Mouse (Mus musculus): ENCODE measurements around the gene Gm20388. TPM values are rescaled to one million over a fixed set of nuclear protein-coding genes. Genes with fewer than 3 reads are reported as not detected.

The Gm20388 gene
- total RNA-seq, 2 experiments from 2014 or later, result 1.9 to 2.0 TPM

DNA sequence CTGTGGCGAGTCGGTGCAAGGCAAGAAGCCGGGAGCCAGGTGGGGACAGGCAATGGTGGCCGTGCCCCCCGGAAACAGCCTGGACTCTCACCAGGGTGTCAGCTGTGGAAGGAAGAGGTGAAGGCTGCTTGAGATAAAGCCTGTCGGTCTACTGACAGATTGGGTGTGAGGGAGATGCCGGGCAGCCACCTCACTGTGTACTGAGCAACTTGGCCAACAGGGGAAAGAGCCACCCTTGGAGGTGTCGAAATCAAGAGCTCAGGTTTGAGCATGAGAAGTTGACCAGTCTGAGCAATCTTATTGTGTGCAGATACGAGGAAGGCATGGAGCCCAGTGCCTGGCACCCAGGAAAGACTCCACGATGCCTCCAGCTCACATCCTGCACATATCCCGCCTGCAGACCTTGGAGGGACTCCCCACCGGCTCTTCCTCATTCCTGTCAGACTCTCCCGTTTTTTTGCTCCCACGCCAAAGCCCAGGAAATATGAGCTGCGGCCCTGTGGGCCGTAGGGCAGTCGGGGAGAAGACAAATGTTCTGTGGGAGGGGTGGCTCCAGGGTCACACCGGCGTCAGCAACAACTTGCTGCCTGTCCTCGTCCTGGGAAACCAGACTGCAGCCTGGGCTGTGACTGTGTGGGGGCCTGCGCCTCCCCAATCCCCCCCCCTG is 1347.6 kb downstream of the Gm20388 start:
- DNase-seq, result peak; percentile 62

DNA sequence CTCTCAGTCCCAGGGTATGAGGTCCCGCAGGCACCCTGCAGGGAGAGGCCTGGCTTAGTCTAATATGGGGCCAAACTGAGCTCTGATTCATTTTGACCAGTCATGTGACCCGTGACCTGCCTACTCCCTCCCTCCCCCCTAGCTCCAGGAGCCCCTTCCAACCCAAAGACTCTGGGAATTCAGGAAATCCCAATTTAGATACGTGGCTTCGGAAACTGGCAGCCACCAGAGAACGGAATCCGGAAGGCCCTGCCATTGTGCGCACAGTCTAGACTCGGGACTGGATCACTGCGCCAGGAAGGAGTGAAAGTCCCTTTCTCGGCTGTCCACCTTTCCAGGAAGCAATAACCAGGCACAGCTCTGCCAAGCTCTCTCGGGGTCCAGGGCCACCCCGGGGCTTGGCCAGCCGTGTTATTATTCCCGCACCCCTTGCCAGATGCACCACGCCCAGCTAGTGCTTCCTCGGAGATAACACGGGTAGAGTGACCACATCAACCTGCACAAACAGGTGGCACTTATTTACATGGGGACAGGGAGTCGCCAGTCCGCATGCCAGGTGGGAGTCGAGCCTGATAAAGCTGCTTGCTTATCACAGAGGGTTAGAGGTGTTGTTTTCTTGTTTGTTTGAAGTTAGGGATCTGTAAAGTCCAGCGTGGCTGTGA is 1352.2 kb downstream of the Gm20388 start:
- DNase-seq, result peak; percentile 52

DNA sequence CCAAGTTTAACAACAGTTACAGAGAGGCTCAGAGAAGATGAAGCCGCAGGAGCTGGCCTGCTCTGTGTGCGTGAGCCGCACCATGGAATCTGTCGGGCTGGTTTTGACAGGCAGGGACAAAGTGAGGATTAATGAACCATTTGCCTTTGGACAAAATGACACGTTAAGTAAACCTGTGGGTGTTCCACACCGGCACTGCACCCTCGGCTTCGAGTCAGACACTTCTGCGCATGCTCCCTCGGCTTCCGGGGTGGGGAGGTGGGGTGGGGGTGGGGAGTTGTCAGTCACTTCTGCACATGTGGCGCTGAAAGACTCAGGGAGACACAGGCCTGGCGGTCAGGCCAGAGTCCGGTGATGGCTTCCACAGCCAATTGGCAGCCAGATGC is 1352.7 kb downstream of the Gm20388 start:
- no peak for DNase-seq

DNA sequence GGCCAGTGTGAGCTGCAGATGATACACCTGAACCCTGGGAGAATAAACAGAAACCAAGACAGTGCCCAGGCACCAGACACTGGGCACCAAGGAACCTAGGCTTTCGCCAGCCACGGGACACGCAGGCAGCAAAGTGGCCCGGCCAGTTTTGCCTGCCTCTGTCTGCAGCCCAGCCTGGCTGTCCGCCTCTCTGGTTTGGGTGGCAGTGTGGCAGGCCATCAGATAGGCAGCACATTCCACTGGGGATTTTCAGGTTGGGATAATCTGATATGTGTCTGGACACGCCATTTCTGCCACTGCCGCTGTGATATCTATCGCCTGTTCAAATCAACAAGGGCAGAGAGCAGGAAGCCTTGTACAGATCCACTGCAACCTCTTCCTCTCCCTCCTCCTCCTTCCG is 1353.6 kb downstream of the Gm20388 start:
- no peak for DNase-seq

DNA sequence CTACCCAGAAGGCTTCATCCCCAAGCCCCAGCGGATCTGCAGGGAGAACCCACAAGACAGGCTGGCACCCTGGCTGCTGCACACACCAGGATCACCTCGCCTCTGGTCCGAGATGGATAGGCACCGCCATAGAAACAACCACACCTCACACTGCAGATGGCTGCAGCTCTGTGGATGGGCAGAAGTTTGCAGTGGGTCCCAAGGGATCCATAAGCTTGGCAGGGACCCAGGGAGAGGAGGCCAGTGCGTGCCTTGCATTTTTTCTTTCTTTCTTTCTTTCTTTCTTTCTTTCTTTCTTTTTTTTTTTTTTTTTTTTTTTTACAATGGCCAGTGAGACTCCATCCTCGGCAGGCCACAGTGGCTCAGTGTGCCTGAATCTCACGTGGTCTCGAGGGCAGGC is 1360.9 kb downstream of the Gm20388 start:
- DNase-seq, result no peak

DNA sequence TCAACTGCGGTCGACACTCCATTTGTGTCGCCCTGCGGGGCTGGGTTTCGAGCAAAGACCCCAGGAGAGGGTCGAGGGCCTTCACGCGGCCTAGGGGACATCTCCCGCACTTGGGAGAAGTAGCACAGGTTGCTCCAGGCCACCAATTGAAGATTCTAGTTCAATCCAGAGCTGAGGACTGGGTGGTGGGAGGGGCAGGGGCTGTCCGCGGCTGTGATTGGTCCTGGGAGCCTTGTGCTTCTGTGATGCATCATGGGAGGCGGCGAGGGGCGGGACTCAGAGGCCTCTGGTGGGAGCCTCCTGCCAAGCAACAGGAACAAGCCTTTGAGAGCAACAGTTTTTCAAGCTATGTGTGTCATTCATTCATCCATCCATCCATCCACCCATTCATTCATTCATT is 1362.6 kb downstream of the Gm20388 start:
- DNase-seq, result no peak

DNA sequence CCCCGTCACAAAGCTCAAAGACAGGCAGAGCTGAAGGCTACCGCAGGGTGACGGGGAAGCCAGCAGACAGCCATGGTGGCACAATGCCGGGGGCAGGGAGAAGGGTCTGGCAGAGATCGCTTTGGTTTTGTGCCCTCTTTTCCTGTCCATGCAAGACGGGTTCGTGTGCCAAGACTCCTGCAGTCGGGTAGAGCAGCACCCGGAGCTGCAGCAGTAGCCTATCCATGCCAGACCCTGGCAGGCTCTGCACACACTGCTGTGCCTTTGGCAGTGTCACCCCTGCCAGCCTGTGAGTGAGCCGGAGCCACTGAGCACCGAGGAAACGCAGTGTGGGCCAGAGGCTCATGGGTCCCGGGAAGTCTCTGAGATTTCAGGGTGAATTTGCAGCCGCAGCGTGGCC is 1363.0 kb downstream of the Gm20388 start:
- DNase-seq, result no peak

DNA sequence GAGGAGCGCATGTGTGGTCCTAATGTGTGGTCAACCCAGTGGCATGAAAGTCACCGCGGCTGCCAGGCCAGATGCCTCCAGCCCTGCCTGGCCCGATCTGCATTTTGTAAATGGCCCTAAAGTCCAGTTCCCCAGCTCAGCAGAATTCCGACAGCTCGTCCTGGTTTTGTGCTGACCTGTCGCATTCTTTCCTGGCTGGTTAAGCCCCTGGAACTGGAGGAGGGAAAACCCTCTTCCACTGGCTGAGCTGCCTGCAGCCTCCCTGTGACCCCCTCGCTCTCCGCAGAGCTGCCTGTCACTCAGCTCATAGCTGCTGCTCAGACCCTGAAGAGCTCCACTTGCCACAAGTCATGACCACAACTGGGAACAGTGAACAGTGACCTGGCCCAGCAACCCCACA is 1369.8 kb downstream of the Gm20388 start:
- no peak for DNase-seq

DNA sequence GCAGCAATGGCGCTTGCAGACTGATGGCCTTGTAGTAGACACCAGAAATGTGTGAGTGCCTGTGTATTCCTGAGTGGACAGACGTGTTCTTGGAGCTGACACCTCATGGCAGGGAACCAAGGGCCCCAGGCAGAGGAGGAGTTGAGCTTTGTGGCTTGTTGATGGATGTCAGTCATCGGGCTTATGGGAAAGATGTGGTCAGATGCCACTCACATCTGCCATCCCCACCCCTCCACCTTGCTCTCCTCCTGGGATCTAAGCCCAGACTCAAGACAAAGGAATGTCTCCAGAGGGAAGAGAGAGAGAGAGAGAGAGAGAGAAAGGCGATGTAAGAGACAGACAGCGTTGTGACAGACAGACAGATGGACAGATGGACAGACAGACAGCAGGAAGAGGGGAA is 1378.7 kb downstream of the Gm20388 start:
- no peak for DNase-seq

DNA sequence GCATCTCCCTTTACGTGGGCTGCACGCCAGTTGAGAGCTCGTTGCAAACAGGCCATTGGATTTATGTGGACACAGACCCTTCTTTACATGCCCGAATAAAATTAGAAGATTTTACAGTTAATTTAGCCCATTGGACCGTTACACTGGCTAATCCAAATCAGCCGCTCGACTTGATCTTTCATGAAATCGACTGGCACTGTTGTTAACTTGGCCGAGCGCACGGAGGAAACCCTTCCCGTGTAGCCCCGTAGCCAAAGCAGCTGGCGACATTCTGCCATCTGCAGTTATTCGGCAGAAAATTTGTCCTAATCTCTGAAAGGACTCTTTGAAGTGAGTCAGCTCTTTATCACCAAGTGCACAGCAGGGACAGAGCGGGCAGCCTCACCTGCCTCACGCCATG is 1379.9 kb downstream of the Gm20388 start:
- DNase-seq, result no peak

DNA sequence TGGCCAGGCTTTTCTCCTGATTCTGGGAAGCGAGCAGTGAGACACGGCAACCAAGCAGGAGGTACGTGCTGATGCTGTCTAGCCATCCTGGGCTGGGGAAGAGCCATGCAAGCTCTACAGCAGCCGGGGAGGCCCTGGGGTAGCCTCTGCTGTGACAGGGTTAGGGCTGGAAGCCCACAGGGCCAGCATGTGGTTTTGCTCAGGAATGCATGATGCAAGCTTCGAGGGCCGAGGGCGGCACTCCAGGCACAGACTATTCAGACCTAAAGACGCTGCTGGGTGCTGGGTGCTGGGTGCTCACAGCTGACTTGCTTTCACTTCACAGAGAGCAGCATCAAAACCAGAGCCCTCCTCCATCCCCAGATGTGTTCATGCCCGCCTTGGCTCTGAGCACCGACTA is 1382.8 kb downstream of the Gm20388 start:
- DNase-seq, result no peak

DNA sequence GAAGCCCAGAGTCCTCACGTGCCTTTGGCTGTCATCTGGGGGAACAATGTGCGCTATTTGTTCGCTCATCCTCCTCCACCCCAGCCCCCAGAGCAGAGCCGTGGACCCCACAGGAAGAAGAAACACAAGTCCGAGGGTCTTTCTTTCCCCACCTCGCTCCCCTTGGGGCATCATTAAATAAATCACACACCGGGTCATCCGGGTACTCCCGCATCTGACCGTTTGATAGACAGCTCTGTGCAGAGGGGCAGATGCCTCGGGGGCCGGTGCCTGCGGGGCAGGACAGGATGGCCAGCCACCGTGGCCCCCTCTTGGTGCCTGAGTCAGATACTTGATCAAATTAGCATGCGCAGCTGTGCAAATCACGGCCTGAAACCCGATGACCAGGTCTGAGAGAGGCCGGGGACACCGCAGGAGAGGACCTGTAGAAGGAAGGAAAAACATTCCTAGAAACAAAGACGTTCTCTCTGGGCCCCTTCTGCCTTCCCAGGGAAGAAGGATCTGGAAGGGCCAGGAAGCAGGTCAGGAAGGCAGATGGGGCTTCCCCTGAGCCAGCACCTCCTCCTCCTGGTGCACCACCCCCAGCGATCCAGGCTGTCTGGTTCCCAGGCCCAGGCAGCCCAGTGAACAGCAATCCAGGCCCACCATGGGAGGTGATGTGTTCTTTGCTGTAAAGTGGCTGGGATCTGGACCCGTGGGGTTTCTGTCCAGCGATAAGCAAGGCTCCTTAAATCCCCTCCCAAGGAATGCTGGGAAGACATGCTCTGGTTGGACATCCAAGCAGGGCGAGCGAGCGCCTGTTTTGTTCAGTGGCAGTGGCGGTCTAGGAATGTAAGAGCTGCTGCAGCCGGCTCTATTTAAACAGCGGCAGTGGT is 1383.8 kb downstream of the Gm20388 start:
- DNase-seq, result no peak

DNA sequence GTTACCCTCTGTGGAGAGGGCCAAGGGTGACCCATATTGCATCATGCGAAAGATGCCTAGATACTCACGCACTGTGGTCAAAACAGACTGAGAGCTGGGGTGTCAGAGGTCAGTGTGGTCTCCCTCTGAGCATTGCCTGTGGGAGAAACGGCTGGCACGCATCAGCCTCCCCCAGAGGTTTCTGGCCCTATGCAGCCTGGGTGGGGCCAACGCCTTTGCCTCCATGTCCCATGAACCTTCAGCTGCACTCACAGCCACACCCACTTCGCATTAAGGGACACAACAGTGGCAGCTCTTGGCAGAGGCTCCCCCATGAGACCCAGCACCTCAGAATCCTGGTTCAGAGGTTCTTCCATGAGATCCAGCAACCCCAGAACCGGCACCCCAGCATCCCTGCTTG is 1385.4 kb downstream of the Gm20388 start:
- no peak for DNase-seq

DNA sequence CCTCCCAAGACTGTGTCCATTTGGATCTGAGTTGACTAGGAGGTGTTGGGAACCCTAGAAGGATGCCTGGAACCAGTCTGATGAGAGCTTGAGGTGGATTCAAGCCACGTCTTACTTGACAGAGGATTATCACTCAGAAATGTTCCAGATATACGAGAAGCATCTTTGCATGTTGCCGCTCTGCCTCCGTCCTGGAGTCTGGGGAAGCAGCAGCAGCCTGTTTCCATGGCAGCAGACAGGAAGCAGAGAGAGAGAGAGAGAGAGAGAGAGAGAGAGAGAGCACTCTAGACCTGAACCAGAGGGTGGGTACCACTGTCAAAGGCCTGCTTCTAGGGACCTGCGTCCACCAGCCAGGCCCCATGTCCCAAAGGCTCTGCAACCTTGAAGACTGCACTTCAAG is 1386.0 kb downstream of the Gm20388 start:
- DNase-seq, result no peak

DNA sequence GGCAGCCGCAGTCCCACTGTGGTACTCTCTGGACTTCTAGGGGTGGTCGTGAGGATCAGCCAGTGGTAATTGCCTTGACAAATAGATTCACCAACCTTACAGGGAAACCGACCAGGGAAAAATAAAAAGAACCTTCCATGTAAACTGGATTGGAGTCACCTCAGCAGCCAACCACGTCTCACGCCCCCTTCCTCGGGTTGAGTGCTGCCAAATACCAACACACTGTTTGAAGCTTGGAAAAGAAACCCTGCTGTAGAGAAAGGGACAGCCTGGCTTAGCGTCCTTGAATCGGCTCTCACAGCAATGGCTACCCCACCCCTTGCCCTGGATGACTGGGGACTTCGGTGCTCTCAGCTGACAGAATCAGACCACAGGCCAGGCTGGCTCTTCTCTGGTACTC is 1386.7 kb downstream of the Gm20388 start:
- DNase-seq, result no peak

DNA sequence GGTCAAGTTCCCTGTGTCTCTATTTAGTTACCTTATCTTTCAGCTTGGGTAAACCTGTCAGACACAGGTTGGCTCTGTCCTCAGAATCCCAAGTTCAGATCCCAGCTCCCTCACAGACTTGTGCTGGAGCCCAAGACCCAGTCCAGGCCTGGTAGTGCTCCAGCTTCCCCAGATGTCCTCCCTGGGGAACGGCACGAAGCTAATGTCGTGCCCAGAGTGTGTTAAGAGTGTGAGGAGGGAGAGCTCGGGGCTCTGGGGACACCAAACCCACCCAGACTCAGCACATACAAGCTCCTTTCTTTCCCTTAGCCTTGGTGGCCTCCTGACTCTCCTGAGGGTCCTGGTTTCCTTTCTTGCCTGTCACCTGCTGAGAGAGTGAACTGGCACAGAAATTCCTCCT is 1389.4 kb downstream of the Gm20388 start:
- no peak for DNase-seq

DNA sequence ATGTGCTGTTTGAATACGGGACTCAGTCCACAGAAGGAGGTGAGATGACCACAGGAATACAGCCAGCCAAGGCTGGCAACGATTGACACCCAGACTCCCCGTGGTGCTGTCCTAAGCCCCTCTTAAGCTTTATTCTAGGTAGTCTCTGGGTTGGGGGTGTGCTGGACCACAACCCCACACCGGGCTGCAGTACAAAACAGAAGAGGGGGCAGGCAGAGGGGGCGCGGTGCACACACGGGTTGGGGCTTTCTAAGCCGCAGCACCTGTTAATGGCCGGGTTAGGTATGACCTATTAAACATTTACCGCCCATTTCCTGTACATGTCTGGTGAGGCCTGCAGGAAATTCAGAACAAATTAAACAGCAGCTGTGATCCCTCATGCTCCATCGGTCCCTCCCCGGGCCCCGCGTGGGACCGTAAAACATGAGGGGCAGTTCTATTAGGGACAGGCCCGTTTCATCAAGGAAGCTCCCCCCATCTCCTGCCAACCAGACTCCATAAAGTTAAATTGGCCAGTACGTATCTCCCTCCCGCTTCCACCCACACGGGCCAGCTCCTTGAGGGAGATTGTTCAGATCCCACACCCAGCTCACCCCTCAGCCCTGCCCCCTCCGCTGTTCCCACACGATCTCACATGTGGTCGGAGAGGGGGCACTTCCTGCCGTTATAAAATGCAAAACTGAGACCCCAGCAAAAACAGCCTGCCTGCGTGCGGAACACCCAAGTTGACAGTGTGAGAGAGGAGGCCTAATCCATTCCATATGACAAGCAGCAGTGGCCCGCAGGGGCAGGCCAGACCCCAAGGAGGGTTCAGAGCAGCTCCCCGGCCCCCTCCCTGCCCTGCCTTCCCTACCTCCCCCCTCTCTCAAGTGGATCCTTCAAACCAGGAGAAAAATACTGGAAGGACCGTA is 1390.1 kb downstream of the Gm20388 start:
- DNase-seq, result no peak

DNA sequence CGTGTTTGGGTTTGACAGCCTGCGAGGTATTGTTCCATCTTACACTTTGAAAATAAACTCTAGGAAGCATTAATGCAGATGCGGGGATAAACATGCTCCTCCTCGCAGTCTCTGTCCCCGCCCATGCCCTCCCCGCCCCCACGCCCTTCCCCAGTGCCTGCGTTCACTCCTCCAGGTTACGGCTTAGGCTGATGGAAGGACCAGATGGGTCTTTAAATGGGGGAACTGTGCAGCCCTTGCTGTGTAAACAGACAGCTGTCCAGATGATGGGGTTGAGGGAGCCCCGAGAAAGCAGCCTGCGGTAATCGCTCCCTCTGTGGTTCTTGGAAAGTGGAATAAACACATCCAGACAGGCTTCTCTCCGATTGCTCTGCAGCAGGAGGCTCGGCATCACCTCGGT is 1390.8 kb downstream of the Gm20388 start:
- no peak for DNase-seq

DNA sequence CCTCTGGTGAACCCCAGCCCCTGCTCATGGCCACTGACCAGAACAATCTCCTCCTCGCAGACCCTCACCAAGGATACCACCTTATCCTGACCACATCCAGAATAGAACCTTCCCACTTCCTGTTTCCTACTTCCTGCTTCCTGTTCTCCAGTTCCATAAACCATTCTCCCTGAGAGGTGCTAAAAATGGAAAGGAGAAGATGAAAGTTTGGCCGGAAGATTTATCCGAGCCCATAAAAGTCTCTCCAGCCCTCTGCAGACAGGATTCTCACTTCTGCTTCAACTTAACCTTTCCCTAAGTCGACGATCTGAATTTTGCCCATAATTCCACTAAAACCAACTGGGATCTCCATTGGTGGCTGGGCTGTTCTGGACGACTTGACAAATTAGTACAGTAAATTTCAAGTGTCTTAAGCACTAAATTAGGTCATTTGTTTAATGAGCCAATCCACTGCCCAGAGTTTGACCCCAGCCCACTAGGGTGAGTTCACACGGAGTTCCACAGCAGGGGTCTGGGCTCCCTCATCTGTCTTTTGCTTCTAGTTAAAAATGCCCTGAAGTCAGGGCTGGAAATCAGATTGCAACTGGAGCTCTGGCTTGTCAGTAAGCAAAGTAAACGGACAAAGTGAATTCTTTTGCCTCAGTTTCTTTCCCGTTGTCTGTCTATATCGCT is 1391.5 kb downstream of the Gm20388 start:
- no peak for DNase-seq

DNA sequence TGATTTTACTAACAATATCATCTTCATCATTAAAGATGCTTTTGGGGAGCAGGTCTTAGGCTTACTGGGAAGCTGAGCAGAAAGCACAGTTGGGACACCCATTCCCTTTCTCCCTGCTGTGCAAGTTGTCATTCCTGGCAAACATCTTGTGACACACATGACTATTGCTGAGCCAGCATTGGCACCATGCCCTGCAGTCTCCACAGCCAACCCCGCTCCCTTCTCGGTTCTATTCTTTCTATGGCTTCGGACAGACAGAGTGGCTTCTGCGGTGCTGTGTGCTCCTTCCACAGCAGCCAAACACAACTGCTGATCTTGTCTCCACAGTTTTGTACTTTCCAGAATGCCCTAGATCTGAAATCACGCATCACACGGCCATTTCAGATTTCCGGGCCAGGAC is 1397.1 kb downstream of the Gm20388 start:
- peak; percentile 75 for DNase-seq

DNA sequence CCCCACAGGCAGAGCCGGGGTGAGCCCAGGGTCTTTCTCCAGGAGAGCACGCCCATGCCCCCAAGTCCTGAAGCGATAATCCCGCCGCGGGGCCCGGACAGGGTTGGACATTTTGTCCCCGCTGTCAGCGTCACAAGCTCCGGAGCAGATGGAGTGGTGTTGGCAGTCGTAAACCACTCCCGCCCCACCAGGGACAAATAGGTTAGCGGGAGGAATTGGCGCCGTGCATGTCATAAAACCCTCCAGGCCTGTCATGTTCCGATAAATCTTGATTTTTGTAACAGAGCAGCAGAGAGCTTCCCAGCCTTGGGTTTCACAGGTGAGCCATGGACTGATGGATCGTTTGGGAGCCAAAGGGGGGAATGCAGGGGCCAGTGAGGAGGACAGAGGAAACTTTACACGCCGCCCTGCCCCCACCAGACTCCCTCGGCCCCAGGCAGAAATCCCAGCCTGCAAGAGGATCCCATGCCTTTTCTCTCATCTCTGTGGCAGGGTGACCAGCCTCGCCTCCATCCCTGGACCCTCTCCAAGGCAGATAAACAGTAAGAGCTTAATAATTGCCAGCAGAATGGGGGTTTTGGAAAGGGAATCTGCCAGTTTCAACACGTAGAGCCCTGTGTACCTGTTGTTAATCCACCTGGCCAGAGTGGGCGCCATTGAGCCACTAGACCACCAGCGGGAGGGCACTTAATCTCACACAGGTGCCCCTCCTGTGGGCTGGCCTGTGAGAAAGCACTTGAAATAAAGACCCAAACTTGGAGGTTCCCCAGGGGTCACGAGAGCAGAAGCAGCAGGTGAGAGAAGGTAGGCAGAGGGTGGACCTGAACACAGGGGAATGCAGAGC is 1400.6 kb downstream of the Gm20388 start:
- peak; percentile 58 for DNase-seq
